Mouse (Mus musculus): ENCODE measurements around the gene St3gal3. TPM values are rescaled to one million over a fixed set of nuclear protein-coding genes. Genes with fewer than 3 reads are reported as not detected.

Gene St3gal3
- polyA plus RNA-seq, 1 experiment = 6.8 TPM

GRCm38 (mm10) chr4:117991055-117991627, 143.6 kb downstream of the St3gal3 start:
- no peak overlapping the region for H3K4me3 ChIP-seq (replicated peaks; ENCODE audit: control insufficient read depth, low read depth, low read length)
- 87% methylated on average over 8 of the region's 8 CpGs for WGBS
- TF ChIP-seq CTCF (IDR thresholded peaks at IDR 0.05; ENCODE audit: control insufficient read depth, insufficient read depth, low read length) (no peak), POLR2A (IDR thresholded peaks at IDR 0.05; ENCODE audit: borderline replicate concordance, control insufficient read depth, low read depth, low read length) (no peak)
- no peak overlapping the region for H3K27ac ChIP-seq (ENCODE audit: control insufficient read depth, insufficient read depth, low read depth, low read length, poor library complexity)
- H3K4me1 ChIP-seq (ENCODE audit: control insufficient read depth, insufficient read depth, low read length) = no peaks in the 10 kb centered on the region

- Histone ChIP-seq H3K4me3 (replicated peaks; ENCODE audit: control insufficient read depth, low read depth, low read length) (no peak overlapping the region), H3K27ac (ENCODE audit: control insufficient read depth, insufficient read depth, low read depth, low read length, poor library complexity) (no peak overlapping the region), H3K4me1 (ENCODE audit: control insufficient read depth, insufficient read depth, low read length) (no peaks in the 10 kb centered on the region)
- TF ChIP-seq CTCF (IDR thresholded peaks at IDR 0.05; ENCODE audit: control insufficient read depth, insufficient read depth, low read length) (no peak), POLR2A (IDR thresholded peaks at IDR 0.05; ENCODE audit: borderline replicate concordance, control insufficient read depth, low read depth, low read length) (no peak)
- WGBS = 73% methylated on average over 3 of the region's 3 CpGs
Observed at GRCm38 (mm10) chr4:117990571-117990970, 144.1 kb downstream of the St3gal3 start.

- Histone ChIP-seq H3K4me3 (replicated peaks; ENCODE audit: control insufficient read depth, low read depth, low read length) (no peak overlapping the region), H3K27ac (ENCODE audit: control insufficient read depth, insufficient read depth, low read depth, low read length, poor library complexity) (no peak overlapping the region), H3K4me1 (ENCODE audit: control insufficient read depth, insufficient read depth, low read length) (no peaks in the 10 kb centered on the region)
- WGBS = 93% methylated on average over 12 of the region's 12 CpGs
- no peak for TF ChIP-seq CTCF (IDR thresholded peaks at IDR 0.05; ENCODE audit: control insufficient read depth, insufficient read depth, low read length)
- no peak for TF ChIP-seq POLR2A (IDR thresholded peaks at IDR 0.05; ENCODE audit: borderline replicate concordance, control insufficient read depth, low read depth, low read length)
Observed at GRCm38 (mm10) chr4:117989801-117990200, 144.9 kb downstream of the St3gal3 start.

- WGBS = 12% methylated on average over 8 of the region's 8 CpGs
- TF ChIP-seq CTCF (IDR thresholded peaks at IDR 0.05; ENCODE audit: control insufficient read depth, insufficient read depth, low read length) (no peak), POLR2A (IDR thresholded peaks at IDR 0.05; ENCODE audit: borderline replicate concordance, control insufficient read depth, low read depth, low read length) (no peak)
- no peak overlapping the region for H3K27ac ChIP-seq (ENCODE audit: control insufficient read depth, insufficient read depth, low read depth, low read length, poor library complexity)
- H3K4me1 ChIP-seq (ENCODE audit: control insufficient read depth, insufficient read depth, low read length) = peaks cover 3% of the 10 kb centered on the region
- H3K4me3 ChIP-seq (replicated peaks; ENCODE audit: control insufficient read depth, low read depth, low read length) = no peak overlapping the region
Observed at GRCm38 (mm10) chr4:117986766-117987165, 147.9 kb downstream of the St3gal3 start.

GRCm38 (mm10) chr4:117984993-117985587, 149.6 kb downstream of the St3gal3 start:
- Histone ChIP-seq H3K27ac (ENCODE audit: control insufficient read depth, insufficient read depth, low read depth, low read length, poor library complexity) (no peak overlapping the region), H3K4me1 (ENCODE audit: control insufficient read depth, insufficient read depth, low read length) (peaks cover 3% of the 10 kb centered on the region), H3K4me3 (replicated peaks; ENCODE audit: control insufficient read depth, low read depth, low read length) (no peak overlapping the region)
- TF ChIP-seq POLR2A (IDR thresholded peaks at IDR 0.05; ENCODE audit: borderline replicate concordance, control insufficient read depth, low read depth, low read length) (no peak), CTCF (IDR thresholded peaks at IDR 0.05; ENCODE audit: control insufficient read depth, insufficient read depth, low read length) (no peak)
- WGBS = 85% methylated on average over 8 of the region's 8 CpGs

GRCm38 (mm10) chr4:117984206-117984605, 150.5 kb downstream of the St3gal3 start:
- H3K27ac ChIP-seq (ENCODE audit: control insufficient read depth, insufficient read depth, low read depth, low read length, poor library complexity) = no peak overlapping the region
- TF ChIP-seq CTCF (IDR thresholded peaks at IDR 0.05; ENCODE audit: control insufficient read depth, insufficient read depth, low read length) (no peak), POLR2A (IDR thresholded peaks at IDR 0.05; ENCODE audit: borderline replicate concordance, control insufficient read depth, low read depth, low read length) (no peak)

GRCm38 (mm10) chr4:117982706-117983105, 152.0 kb downstream of the St3gal3 start:
- peaks cover 3% of the 10 kb centered on the region for H3K4me1 ChIP-seq (ENCODE audit: control insufficient read depth, insufficient read depth, low read length)
- WGBS = 36% methylated on average over 7 of the region's 7 CpGs
- no peak overlapping the region for H3K27ac ChIP-seq (ENCODE audit: control insufficient read depth, insufficient read depth, low read depth, low read length, poor library complexity)
- no peak for TF ChIP-seq CTCF (IDR thresholded peaks at IDR 0.05; ENCODE audit: control insufficient read depth, insufficient read depth, low read length)
- no peak for TF ChIP-seq POLR2A (IDR thresholded peaks at IDR 0.05; ENCODE audit: borderline replicate concordance, control insufficient read depth, low read depth, low read length)
- H3K4me3 ChIP-seq (replicated peaks; ENCODE audit: control insufficient read depth, low read depth, low read length) = no peak overlapping the region

More at GRCm38 (mm10) chr4:117984206-117984605, 150.5 kb downstream of the St3gal3 start:
- Histone ChIP-seq H3K4me3 (replicated peaks; ENCODE audit: control insufficient read depth, low read depth, low read length) (no peak overlapping the region), H3K4me1 (ENCODE audit: control insufficient read depth, insufficient read depth, low read length) (peaks cover 3% of the 10 kb centered on the region)
- 83% methylated on average over 3 of the region's 3 CpGs for WGBS

GRCm38 (mm10) chr4:117981518-117981917, 153.2 kb downstream of the St3gal3 start:
- 33% methylated on average over 3 of the region's 5 CpGs for WGBS
- Histone ChIP-seq H3K27ac (ENCODE audit: control insufficient read depth, insufficient read depth, low read depth, low read length, poor library complexity) (no peak overlapping the region), H3K4me3 (replicated peaks; ENCODE audit: control insufficient read depth, low read depth, low read length) (no peak overlapping the region)

More at GRCm38 (mm10) chr4:117981518-117981917, 153.2 kb downstream of the St3gal3 start:
- peaks cover 3% of the 10 kb centered on the region for H3K4me1 ChIP-seq (ENCODE audit: control insufficient read depth, insufficient read depth, low read length)
- TF ChIP-seq CTCF (IDR thresholded peaks at IDR 0.05; ENCODE audit: control insufficient read depth, insufficient read depth, low read length) (no peak), POLR2A (IDR thresholded peaks at IDR 0.05; ENCODE audit: borderline replicate concordance, control insufficient read depth, low read depth, low read length) (no peak)

Data from bone marrow, adult 2 months (tissue).